Mouse (Mus musculus): Measurements from ENCODE around the gene Klrb1b. TPM values are rescaled to one million over a fixed set of nuclear protein-coding genes. Genes with fewer than 3 reads are reported as not detected.
"Not testable (repeated sequence)": the region's sequence is repeated elsewhere in the genome, so short reads cannot be mapped to it uniquely, and the experiment has no call there.

The Klrb1b gene
- total and polyA plus RNA-seq, 3 experiments = 0.05 TPM; not detected in 2

DNA sequence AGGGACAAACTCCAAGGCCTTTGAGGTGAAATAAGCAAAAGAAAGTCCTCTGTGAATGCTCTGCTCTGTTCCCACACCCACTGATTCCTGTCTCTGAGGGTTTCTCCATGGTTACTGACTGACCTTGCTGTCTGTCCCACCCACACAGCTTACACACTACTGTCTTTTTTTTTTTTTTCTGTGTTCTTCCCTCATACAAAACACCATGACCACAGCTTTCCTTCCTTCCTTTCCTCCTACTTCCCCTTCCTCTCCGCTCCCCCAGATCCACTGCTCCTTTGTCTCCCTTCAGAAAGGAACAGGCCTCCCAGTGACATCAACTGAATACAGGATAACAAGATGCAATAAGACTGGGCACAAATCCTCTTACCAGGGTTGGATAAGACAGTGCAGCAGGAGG, 37.6 kb downstream of the Klrb1b start:
- no peak overlapping the region for H3K4me3 ChIP-seq (ENCODE audit: low read depth, low read length)
- H3K4me1 ChIP-seq (ENCODE audit: insufficient read depth, low read depth, low read length) = no peaks in the 10 kb centered on the region
- H3K27me3 ChIP-seq (ENCODE audit: insufficient read depth, low read length) = no peaks in the 10 kb centered on the region
- H3K9me3 ChIP-seq (replicated peaks) = peaks cover 19% of the 10 kb centered on the region
- no peak for TF ChIP-seq TAL1 (conservative IDR thresholded peaks at IDR 0.05; ENCODE audit: low read depth, low read length)
- no peak for TF ChIP-seq POLR2AphosphoS5 (IDR thresholded peaks at IDR 0.05; ENCODE audit: insufficient replicate concordance, low read depth, low read length)
- no peak for TF ChIP-seq CTCF (IDR thresholded peaks at IDR 0.05; ENCODE audit: low read depth, low read length)
- no peak for TF ChIP-seq GATA2 (IDR thresholded peaks at IDR 0.05; ENCODE audit: borderline replicate concordance, low read depth, low read length)
- TF ChIP-seq GATA1 (IDR thresholded peaks at IDR 0.05; ENCODE audit: borderline replicate concordance, low read length) = no peak
- H3K36me3 ChIP-seq (replicated peaks) = no peaks in the 10 kb centered on the region
- ATAC-seq (ENCODE audit: extremely low read depth, insufficient number of reproducible peaks, low FRiP score, poor library complexity, severe bottlenecking) (no peak), DNase-seq (ENCODE audit: low spot score) (no peak)

DNA sequence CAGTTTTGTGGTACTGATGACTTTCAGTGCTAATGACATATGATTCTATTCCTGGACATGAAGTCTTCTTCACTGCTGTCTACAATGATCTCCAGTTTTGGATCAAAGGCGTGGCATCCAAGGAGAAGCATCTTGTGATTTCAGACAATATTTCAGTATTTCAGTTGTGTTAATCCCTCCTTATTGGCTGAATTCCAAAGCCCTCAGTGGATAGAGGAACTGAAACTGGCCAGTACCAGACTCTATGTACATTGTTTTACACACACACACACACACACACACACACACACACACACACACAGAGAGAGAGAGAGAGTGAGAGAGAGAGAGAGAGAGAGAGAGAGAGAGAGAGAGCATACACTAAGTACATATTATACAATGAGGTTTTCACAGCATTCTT, 39.7 kb downstream of the Klrb1b start:
- not testable (repeated sequence) for DNase-seq (ENCODE audit: low spot score); H3K4me1 ChIP-seq (ENCODE audit: insufficient read depth, low read depth, low read length); ATAC-seq (ENCODE audit: extremely low read depth, insufficient number of reproducible peaks, low FRiP score, poor library complexity, severe bottlenecking); H3K27me3 ChIP-seq (ENCODE audit: insufficient read depth, low read length); H3K4me3 ChIP-seq (ENCODE audit: low read depth, low read length); H3K36me3 ChIP-seq (replicated peaks)
- H3K9me3 ChIP-seq (replicated peaks) = peaks cover 13% of the 10 kb centered on the region; the same call in 1 of the 2 replicates

DNA sequence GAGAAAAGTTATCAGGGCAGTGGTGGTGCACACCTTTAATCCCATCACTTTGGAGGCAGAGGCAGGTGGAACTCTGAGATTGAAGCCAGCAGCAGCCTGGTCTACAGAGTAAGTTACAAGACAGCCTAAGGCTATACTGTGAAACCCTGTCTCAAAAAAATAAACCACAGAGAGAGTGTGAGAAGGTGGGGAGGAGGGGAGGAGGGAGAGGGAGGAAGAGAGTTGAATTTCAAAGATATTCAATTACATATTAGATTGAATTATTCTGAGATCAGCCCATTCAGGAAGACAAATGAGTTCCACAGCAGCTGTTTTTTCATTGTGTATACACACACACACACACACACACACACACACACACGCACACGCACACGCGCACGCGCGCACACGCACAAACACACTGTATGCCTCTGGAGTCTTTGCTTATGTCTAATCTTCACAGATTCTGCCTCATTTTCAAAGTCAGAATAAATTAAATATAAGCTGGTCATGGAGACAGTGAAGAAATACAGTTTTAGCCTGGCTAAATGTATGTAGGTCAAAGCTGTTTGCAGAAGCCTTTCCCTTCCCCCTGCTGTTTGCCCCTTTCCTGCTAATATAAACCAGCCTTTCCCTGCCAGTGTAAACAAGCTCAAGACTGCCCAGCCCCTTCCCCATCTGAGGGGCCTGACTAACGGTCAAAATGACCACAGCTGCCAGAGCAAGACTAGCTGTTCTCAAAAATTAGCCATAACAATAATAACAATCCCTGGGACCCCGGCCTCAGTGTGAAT, 56.5 kb downstream of the Klrb1b start:
- H3K36me3 ChIP-seq (replicated peaks) = no peaks in the 10 kb centered on the region
- TF ChIP-seq GATA2 (IDR thresholded peaks at IDR 0.05; ENCODE audit: borderline replicate concordance, low read depth, low read length) = no peak
- no peak for TF ChIP-seq GATA1 (IDR thresholded peaks at IDR 0.05; ENCODE audit: borderline replicate concordance, low read length)
- TF ChIP-seq CTCF (IDR thresholded peaks at IDR 0.05; ENCODE audit: low read depth, low read length) = no peak
- no peak for TF ChIP-seq TAL1 (conservative IDR thresholded peaks at IDR 0.05; ENCODE audit: low read depth, low read length)
- no peak for TF ChIP-seq POLR2AphosphoS5 (IDR thresholded peaks at IDR 0.05; ENCODE audit: insufficient replicate concordance, low read depth, low read length)
- no peak for DNase-seq (ENCODE audit: low spot score)
- no peaks in the 10 kb centered on the region for H3K27me3 ChIP-seq (ENCODE audit: insufficient read depth, low read length)
- ATAC-seq (ENCODE audit: extremely low read depth, insufficient number of reproducible peaks, low FRiP score, poor library complexity, severe bottlenecking) = no peak
- peaks cover 21% of the 10 kb centered on the region for H3K9me3 ChIP-seq (replicated peaks)
- no peak overlapping the region for H3K4me3 ChIP-seq (ENCODE audit: low read depth, low read length)
- H3K4me1 ChIP-seq (ENCODE audit: insufficient read depth, low read depth, low read length) = no peaks in the 10 kb centered on the region

DNA sequence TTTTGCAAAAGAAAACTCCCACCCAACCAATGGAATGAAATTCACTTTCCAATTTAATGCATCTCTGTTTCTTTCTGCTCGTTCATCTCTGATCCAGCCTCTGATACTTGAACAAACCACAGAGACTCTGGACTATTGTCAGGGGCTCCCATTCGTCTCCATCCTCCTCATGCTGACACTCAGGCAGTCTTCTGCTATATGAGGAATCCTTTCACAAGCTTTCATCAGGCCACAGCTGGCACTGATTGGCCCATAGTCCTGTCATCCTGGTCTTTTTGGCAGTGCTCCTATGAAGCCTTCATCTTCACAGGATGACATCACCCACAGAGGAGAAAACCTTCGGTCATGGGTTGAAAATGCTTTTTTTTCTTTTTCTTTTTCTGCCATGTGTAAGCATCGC, 58.1 kb downstream of the Klrb1b start:
- Histone ChIP-seq H3K4me3 (ENCODE audit: low read depth, low read length) (no peak overlapping the region), H3K27me3 (ENCODE audit: insufficient read depth, low read length) (no peaks in the 10 kb centered on the region), H3K36me3 (replicated peaks) (no peaks in the 10 kb centered on the region), H3K9me3 (replicated peaks) (peaks cover 19% of the 10 kb centered on the region), H3K4me1 (ENCODE audit: insufficient read depth, low read depth, low read length) (no peaks in the 10 kb centered on the region)
- ATAC-seq (ENCODE audit: extremely low read depth, insufficient number of reproducible peaks, low FRiP score, poor library complexity, severe bottlenecking) = no peak
- TF ChIP-seq GATA2 (IDR thresholded peaks at IDR 0.05; ENCODE audit: borderline replicate concordance, low read depth, low read length) (no peak), TAL1 (conservative IDR thresholded peaks at IDR 0.05; ENCODE audit: low read depth, low read length) (no peak), GATA1 (IDR thresholded peaks at IDR 0.05; ENCODE audit: borderline replicate concordance, low read length) (no peak), CTCF (IDR thresholded peaks at IDR 0.05; ENCODE audit: low read depth, low read length) (no peak), POLR2AphosphoS5 (IDR thresholded peaks at IDR 0.05; ENCODE audit: insufficient replicate concordance, low read depth, low read length) (no peak)
- no peak for DNase-seq (ENCODE audit: low spot score)

DNA sequence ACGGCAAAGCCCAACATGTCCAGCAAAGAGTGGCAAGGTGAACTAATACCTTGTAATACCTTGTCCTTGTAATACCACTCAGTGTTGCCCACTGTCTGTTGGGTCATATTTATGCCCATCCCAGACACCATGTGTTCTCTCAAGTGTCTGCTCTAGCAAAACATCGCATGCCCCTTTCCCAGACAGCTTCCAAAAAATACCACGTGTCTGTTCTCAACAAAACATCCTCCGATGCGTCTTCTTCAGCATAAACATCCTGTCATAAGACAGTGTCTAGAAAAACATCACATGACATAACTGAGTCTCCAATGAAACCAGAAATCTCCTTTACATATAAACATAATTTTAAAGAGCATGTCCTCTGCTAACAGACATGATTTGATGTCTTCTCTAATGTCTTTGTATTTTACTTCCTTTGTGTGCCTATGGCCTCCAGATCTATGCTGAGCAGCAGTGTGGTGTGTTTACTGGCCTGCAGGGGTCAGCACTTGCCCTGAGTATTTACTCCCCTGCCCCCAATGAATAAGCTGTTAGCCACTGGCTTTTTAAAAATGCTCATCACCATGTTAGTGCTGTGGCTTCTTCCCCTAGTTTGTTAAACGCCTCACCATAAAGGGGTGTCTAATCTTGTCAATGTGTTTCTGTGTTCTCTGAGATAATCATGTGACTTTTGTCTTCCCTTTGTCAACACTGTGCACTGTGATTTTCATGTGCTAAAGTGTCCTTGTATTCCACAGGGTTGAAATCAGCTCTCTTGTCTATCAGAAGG, 59.5 kb downstream of the Klrb1b start:
- not testable (repeated sequence) for DNase-seq (ENCODE audit: low spot score); H3K4me1 ChIP-seq (ENCODE audit: insufficient read depth, low read depth, low read length); H3K36me3 ChIP-seq (replicated peaks); H3K4me3 ChIP-seq (ENCODE audit: low read depth, low read length); ATAC-seq (ENCODE audit: extremely low read depth, insufficient number of reproducible peaks, low FRiP score, poor library complexity, severe bottlenecking); H3K27me3 ChIP-seq (ENCODE audit: insufficient read depth, low read length)
- H3K9me3 ChIP-seq (replicated peaks) = peaks cover 16% of the 10 kb centered on the region

DNA sequence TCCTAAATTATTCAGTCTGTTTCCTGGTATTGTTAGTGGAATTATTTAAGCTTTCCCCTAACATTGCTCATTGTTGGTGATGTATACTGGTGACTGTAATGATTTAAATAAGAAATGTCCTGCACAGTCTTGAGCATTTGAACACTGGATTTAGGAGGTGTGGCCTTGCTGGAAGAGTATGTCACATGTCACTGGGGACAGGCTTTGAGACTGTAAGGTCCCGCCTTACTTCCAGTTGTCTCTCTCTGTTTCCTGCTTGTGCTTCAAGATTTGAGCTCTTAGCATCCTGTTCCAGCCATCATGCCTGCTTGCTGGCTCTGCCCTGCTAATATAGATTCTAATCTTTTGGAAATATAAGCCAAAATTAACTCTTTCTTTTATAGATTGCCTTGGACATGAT, 60.9 kb downstream of the Klrb1b start:
- Histone ChIP-seq H3K4me1 (ENCODE audit: insufficient read depth, low read depth, low read length) (no peaks in the 10 kb centered on the region), H3K4me3 (ENCODE audit: low read depth, low read length) (no peak overlapping the region), H3K27me3 (ENCODE audit: insufficient read depth, low read length) (no peaks in the 10 kb centered on the region), H3K36me3 (replicated peaks) (no peaks in the 10 kb centered on the region), H3K9me3 (replicated peaks) (peaks cover 21% of the 10 kb centered on the region)
- TF ChIP-seq GATA1 (IDR thresholded peaks at IDR 0.05; ENCODE audit: borderline replicate concordance, low read length) = no peak
- TF ChIP-seq CTCF (IDR thresholded peaks at IDR 0.05; ENCODE audit: low read depth, low read length) = no peak
- TF ChIP-seq GATA2 (IDR thresholded peaks at IDR 0.05; ENCODE audit: borderline replicate concordance, low read depth, low read length) = no peak
- TF ChIP-seq POLR2AphosphoS5 (IDR thresholded peaks at IDR 0.05; ENCODE audit: insufficient replicate concordance, low read depth, low read length) = no peak
- TF ChIP-seq TAL1 (conservative IDR thresholded peaks at IDR 0.05; ENCODE audit: low read depth, low read length) = no peak
- ATAC-seq (ENCODE audit: extremely low read depth, insufficient number of reproducible peaks, low FRiP score, poor library complexity, severe bottlenecking) (no peak), DNase-seq (ENCODE audit: low spot score) (no peak)

Measured in G1E (cell line).